Mouse (Mus musculus) hematopoietic multipotent progenitor cell, adult 10-12 weeks (in vitro differentiated cells): Measurements from ENCODE around the gene Gm7995. TPM values are rescaled to one million over a fixed set of nuclear protein-coding genes. Genes with fewer than 3 reads are reported as not detected.

Experiments used
- polyA plus RNA-seq: library from polyadenylated mRNA; stranded (reverse); fragments of >175 nt; gene quantifications from 2 replicates; pipeline ENCODE4 v1.2.3, GENCODE M21; 2012; ENCODE audit warnings: low replicate concordance

Gm7995 gene
- polyA plus RNA-seq = not detected in 2 replicates

DNA sequence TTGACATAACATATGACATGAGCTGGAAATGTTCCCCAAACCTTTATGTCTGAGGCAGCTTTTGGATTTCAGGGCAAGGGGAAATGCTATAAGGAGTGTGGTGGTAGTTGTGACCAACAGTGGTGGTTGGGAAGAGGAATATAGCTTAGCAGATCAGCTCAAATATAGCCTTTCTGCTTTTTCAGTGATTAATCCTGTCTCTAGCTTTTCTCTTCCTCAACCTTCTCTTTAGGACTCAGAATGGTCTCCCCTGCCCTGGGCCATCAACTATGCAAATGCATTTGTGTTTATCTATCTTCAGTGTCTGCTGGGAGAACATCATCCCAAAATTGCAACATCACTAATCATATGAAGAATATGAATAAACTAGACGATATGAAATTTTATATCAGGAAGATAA, at the start of gene Gm7995:
Gene Gm7995 (plus strand): TSS at position 301 of the 400 bp plus-strand sequence.

GRCm38 (mm10) chr14:42297258-42297657, 12.8 kb upstream of the Gm7995 start, which contains the start of gene Gm9611:
Gm9611 (minus strand) TSS chr14:42297358.

Other genes with a start within 250 kb of the Gm7995 start
- not detected in 2 replicates for gene Gm7951, start 192.8 kb upstream of the Gm7995 start, polyA plus RNA-seq
- gene Gm17027, start 147.6 kb upstream of the Gm7995 start, polyA plus RNA-seq = not detected in 2 replicates
- gene Gm3573, start 119.4 kb upstream of the Gm7995 start, polyA plus RNA-seq = not detected in 2 replicates
- not detected in 2 replicates for gene Gm17026, start 50.2 kb upstream of the Gm7995 start, polyA plus RNA-seq
- not detected in 2 replicates for gene Gm9611, start 12.9 kb upstream of the Gm7995 start, polyA plus RNA-seq
- not detected in 2 replicates for gene Gm8005, start 129.5 kb downstream of the Gm7995 start, polyA plus RNA-seq
- gene Gm8011, start 153.7 kb downstream of the Gm7995 start, polyA plus RNA-seq = not detected in 2 replicates
- gene Gm8020, start 192.1 kb downstream of the Gm7995 start, polyA plus RNA-seq = not detected in 2 replicates
- not detected in 2 replicates for gene Gm8024, start 214.1 kb downstream of the Gm7995 start, polyA plus RNA-seq